Mouse (Mus musculus) E14TG2a.4 (cell line): Measurements from ENCODE around the gene Vps29.

Experiments
- CTCF ChIP-seq: conservative IDR thresholded peaks from 2 replicates; pipeline ENCODE4 v1.5.1; 2014; ENCODE audit warnings: low read length
- NANOG ChIP-seq: IDR thresholded peaks from 2 replicates; pipeline ENCODE4 v1.6.1; 2014; ENCODE audit warnings: borderline replicate concordance, low read length, mixed read lengths

GRCm38 (mm10) chr5:122318100-122318499 lies 36.1 kb upstream of the Vps29 start:
- TF ChIP-seq CTCF, result peak; percentile 30
- no peak for TF ChIP-seq NANOG
